Mouse (Mus musculus) kidney, adult 2 months (tissue): Measurements from ENCODE around the gene Pdk2.

Experiments used
- CTCF ChIP-seq: fragments of 200-500 bp; conservative IDR thresholded peaks from 2 replicates; pipeline ENCODE4 v1.5.1; 2011; ENCODE audit warnings: low read depth, mild to moderate bottlenecking, control low read depth, low read length, moderate library complexity, mixed read lengths; ENCODE audit not compliant: insufficient read depth, insufficient read length
- POLR2A ChIP-seq: fragments of 200-500 bp; IDR thresholded peaks from one replicate; pipeline ENCODE4 v1.6.1; 2011; ENCODE audit warnings: low read depth, low read length, control low read depth

- TF ChIP-seq CTCF (no peak), POLR2A (no peak)
These were observed 3.2 kb upstream of the Pdk2 start for GRCm38 (mm10) chr11:95044185-95044870.
